Mouse (Mus musculus) CD4-positive naive resting alpha-beta T cell, adult 76 days (primary cell): ENCODE results near the gene 4931400O07Rik. TPM values are rescaled to one million over a fixed set of nuclear protein-coding genes. Genes with fewer than 3 reads are reported as not detected.

Experiments used
- total RNA-seq: library from RNA; stranded (reverse); gene quantifications from one replicate; pipeline ENCODE4 v1.2.4, GENCODE M21; 2023

Gene 4931400O07Rik
- total RNA-seq = not detected

DNA sequence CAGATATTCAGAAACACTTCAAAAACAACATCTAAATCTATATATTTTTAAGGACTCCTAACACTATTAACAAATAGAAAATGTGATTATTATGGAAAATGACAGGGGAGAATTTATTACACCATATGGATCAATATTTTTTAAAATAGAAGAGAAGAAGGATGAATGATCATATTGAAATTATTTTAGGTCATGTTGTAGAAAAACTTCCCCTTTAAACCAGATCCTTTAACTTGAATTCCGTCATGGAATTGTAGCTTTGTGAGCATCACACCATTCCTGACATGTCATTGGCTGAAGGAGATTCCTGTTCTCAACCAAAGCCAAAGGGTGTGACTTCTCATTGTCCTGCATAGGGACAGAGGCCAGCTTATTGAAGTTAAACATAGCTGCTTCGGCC is at the start of gene 4931400O07Rik:
TSS of gene 4931400O07Rik (plus strand) at position 301 of the 400 bp plus-strand sequence.

Other genes starting within 250 kb of the 4931400O07Rik start
- not detected for gene 4933402E13Rik, start 184.5 kb upstream of the 4931400O07Rik start, total RNA-seq